Mouse (Mus musculus): ENCODE data around the gene Znrd1.

DNA sequence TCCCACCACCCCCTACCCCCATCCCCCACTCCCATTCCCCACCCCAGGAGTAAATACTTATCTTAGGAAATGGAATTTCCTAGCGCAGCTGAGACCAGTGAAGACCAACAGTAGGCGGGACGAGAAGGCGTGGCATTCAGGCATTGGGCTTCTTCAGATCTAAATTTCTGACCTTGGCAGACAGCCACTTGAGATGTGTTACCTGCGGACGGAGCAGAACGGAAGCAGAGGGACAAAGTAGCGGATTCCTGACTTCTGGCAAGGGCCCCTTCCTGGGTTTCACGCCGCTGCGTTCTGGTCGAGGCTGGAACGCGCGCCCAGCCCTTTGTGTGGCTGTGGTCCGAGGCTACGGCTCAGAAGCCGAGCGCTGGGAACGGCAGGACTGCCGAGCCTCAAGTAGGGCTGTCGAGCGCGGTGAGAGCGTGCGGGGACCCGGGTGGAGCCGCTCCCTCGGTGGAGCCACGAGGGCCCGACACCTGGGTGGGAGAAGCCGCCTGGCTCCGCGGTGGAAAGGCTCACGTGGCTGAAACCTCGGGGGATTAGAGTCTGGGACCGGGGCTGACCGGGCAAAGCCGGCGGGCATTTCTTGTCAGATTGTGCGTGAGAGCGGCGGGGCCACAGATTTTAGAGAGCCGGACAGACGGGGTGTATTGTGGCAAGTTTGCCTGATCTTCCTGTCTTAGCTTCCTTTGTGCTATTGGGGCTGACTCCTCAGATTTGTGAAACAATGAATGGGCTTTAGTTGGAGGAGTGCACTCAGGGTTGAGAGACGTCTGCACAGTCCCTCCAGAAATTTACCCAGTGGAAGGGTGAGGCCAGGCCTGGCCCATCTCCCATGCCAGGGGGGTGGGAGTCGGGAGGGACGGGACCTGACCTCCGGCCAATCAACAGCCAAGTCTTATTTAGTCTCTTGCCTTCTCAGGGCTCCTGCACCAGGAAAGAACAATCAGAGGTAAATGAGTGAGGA lies 44.3 kb upstream of the Znrd1 start:
- TF ChIP-seq CTCF (IDR thresholded peaks at IDR 0.05; ENCODE audit: extremely low read depth, insufficient read depth, low read length) (no peak), POLR2A (IDR thresholded peaks at IDR 0.05; ENCODE audit: extremely low read depth, insufficient read depth, low read length) (no peak)
